Mouse (Mus musculus) megakaryocyte, embryonic 14.5 days (primary cell): ENCODE data around the gene Fam25c.

Experiments
- FLI1 ChIP-seq: IDR thresholded peaks from 2 replicates; pipeline ENCODE4 v1.6.1; 2012; ENCODE audit warnings: low read length, inconsistent platforms, mixed read lengths
- GATA1 ChIP-seq: IDR thresholded peaks from 3 replicates; pipeline ENCODE4 v1.6.1; 2012; ENCODE audit warnings: mixed read lengths, low read length, inconsistent platforms, borderline replicate concordance

DNA sequence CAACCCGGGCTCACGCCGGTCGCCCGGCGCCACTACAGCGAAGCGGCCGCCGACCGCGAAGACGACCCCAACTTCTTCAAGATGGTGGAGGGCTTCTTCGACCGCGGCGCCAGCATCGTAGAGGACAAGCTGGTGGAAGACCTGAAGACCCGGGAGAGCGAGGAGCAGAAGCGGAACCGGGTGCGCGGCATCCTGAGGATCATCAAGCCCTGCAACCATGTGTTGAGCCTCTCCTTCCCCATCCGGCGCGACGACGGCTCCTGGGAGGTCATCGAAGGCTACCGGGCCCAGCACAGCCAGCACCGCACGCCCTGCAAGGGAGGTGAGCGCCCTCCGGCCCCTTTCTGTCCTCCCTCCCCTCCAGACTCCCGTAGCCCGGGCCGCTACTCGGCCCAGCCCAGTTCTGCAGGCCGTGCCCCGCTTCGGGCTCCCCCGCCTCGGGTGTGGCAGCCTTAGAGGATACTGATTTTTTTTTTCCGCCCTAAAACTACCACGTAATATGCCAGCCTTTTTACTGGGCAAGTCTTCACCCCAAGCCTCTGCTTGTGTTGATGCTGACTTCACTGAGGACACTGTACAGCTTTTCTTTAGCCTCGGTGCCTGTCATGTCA lies 44.1 kb downstream of the Fam25c start:
- TF ChIP-seq GATA1: no peak
- TF ChIP-seq FLI1: no peak
